Comparison of ENCODE assay signal across 8 mouse cellular contexts in the genomic region with DNA sequence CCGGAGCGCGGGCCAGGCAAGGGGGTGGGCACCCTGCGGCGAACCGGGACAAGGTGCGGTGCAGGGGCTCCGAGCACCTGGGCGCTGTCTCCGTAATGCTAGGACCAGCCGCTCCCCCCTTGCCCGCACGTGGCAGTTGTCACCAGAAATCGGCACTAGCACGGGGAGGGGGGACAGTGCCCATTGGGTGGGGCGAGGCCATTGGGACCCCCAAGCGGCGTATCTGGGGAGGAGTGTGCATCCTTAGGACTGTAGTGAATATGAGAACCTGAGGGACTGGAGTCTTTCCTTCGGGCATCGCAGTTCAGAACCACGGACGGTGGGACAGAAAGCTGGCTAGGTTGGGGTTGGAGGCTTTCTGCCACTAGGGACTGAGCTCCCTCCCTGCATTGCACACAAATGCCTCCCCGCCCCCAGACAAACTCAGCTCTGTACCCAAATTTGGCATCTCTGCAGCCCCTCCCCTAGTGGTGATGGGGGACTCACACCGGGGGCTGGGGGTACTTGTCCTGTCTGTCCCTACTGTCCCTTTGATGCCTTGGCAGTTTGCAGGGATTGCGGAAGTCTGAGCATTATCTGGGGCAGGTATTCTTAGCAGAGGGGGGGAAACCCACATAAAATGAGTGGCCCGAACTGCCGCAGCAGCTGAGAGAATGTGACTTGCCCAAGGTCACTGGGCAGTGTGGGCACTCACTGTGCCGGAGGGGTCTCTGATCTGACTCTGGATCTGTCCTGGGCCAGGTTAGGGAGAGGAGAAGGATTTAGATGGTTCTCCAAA. TPM values are rescaled to one million over a fixed set of nuclear protein-coding genes. Genes with fewer than 3 reads are reported as not detected.
DNase-seq lines count a peak whose midpoint lies in the region; ATAC-seq and TF ChIP-seq lines count a peak whose summit lies in the region.

No protein-coding gene starts in this region.

- no peaks in the 10 kb centered on the region for H3K9me3 ChIP-seq in forebrain, embryonic 14.5 days (replicated peaks; ENCODE audit: control insufficient read depth, low read length)
- no peaks in the 10 kb centered on the region for H3K9me3 ChIP-seq in limb, embryonic 13.5 days

- TF ChIP-seq CTCF in layer of hippocampus, adult 2 months (conservative IDR thresholded peaks at IDR 0.05) = peak; percentile 60

- H3K27me3 ChIP-seq in forebrain, embryonic 14.5 days (replicated peaks; ENCODE audit: control insufficient read depth, insufficient read depth, low read length) = no peaks in the 10 kb centered on the region; the same call in 1 of the 2 replicates
- peaks cover 66% of the 10 kb centered on the region for H3K27me3 ChIP-seq in limb, embryonic 13.5 days

- no peak for DNase-seq in layer of hippocampus, adult 2 months (ENCODE audit: low spot score in 2 of 2)
- DNase-seq in layer of hippocampus, adult 11-12 months (ENCODE audit: low spot score) = no peak
- peak; percentile 67 for DNase-seq in ZHBTc4 (ENCODE audit: low read depth, low spot score)
- peak; percentile 44 for DNase-seq in forebrain, embryonic 14.5 days (ENCODE audit: low spot score)
- DNase-seq in retina, postnatal 1 day = peak; percentile 38
- no peak for DNase-seq in adrenal gland, postnatal 25 days
- DNase-seq in spleen, adult 18-20 months = no peak

- ATAC-seq in forebrain, embryonic 14.5 days = peak; percentile 6
- ATAC-seq in limb, embryonic 13.5 days (ENCODE audit: low FRiP score, low read depth) = no peak

- H3K36me3 ChIP-seq in forebrain, embryonic 14.5 days (ENCODE audit: control insufficient read depth, insufficient read depth, low read length) = no peaks in the 10 kb centered on the region
- no peaks in the 10 kb centered on the region for H3K36me3 ChIP-seq in limb, embryonic 13.5 days

- peak overlapping the region; percentile 91 for H3K9ac ChIP-seq in forebrain, embryonic 14.5 days (ENCODE audit: low read length)
- peak overlapping the region; percentile 74 for H3K9ac ChIP-seq in limb, embryonic 13.5 days

- H3K4me2 ChIP-seq in forebrain, embryonic 14.5 days (ENCODE audit: low read length) = peak overlapping the region; percentile 88
- H3K4me2 ChIP-seq in limb, embryonic 13.5 days (replicated peaks) = peak overlapping the region; percentile 98

- 8% methylated on average over 28 of the region's 28 CpGs for WGBS in forebrain, embryonic 14.5 days
- WGBS in limb, embryonic 13.5 days = 7% methylated on average over 28 of the region's 28 CpGs

- peak overlapping the region; percentile 95 for H3K4me3 ChIP-seq in layer of hippocampus, adult 2 months
- peak overlapping the region; percentile 81 for H3K4me3 ChIP-seq in forebrain, embryonic 14.5 days (ENCODE audit: low read depth, low read length)
- peak overlapping the region; percentile 76 for H3K4me3 ChIP-seq in limb, embryonic 13.5 days

- H3K27ac ChIP-seq in layer of hippocampus, adult 2 months = peak overlapping the region; percentile 94
- H3K27ac ChIP-seq in forebrain, embryonic 14.5 days (ENCODE audit: low read depth, low read length) = peak overlapping the region; percentile 95
- no peak overlapping the region for H3K27ac ChIP-seq in limb, embryonic 13.5 days

- H3K4me1 ChIP-seq in forebrain, embryonic 14.5 days (ENCODE audit: control insufficient read depth, insufficient read depth, low read length) = peaks cover 21% of the 10 kb centered on the region
- H3K4me1 ChIP-seq in limb, embryonic 13.5 days = peaks cover 19% of the 10 kb centered on the region

RNA-seq across cellular contexts. Expression of a gene that starts 1.1 kb away (rescaled TPM):
- total RNA-seq in layer of hippocampus, adult 2 months (2021) = 100 to 1,000 TPM in 1 of 2 experiments, 10 to 100 TPM in 1; 94.4 to 102 TPM
- polyA plus RNA-seq in forebrain, embryonic 14.5 days (2014; fragmentation: Nextera tagmentation; extraction: Ambion mirVana) = 3.6 and 6.2 TPM in 2 replicates
- 0.27 and 0.97 TPM in 2 replicates for polyA plus RNA-seq in limb, embryonic 13.5 days (2015; fragmentation: Nextera tagmentation; extraction: Ambion mirVana)
- 8.6 and 8.8 TPM in 2 replicates for total RNA-seq in adrenal gland, postnatal 25 days (2021)

RNA-seq across cellular contexts. Expression of a gene that starts 30.3 kb away (rescaled TPM):
- 10 to 100 TPM; 98.5 to 98.7 TPM for total RNA-seq in layer of hippocampus, adult 2 months (2021)
- 144 and 166 TPM in 2 replicates for polyA plus RNA-seq in forebrain, embryonic 14.5 days (2014; fragmentation: Nextera tagmentation; extraction: Ambion mirVana)
- 119 and 121 TPM in 2 replicates for polyA plus RNA-seq in limb, embryonic 13.5 days (2015; fragmentation: Nextera tagmentation; extraction: Ambion mirVana)
- 82.7 and 89.0 TPM in 2 replicates for total RNA-seq in adrenal gland, postnatal 25 days (2021)

Comparison
In these comparisons a context has a peak if more than half of its experiments do, and no peak if none do; other contexts are left out.
1. DNase-seq: peak in ZHBTc4 (single experiment), forebrain, embryonic 14.5 days (single experiment) and retina, postnatal 1 day (single experiment); none in layer of hippocampus, adult 2 months (0 of 2), layer of hippocampus, adult 11-12 months (single experiment), adrenal gland, postnatal 25 days (single experiment) and spleen, adult 18-20 months (0 of 2).
2. Peak in every context shown above with its lines, with median percentiles within 50 percentile points of each other: H3K4me3 ChIP-seq.